Mouse (Mus musculus) thymus, adult 2 months (tissue): ENCODE measurements around the gene Zfp715. TPM values are rescaled to one million over a fixed set of nuclear protein-coding genes. Genes with fewer than 3 reads are reported as not detected.
"Not testable (repeated sequence)": the region's sequence is repeated elsewhere in the genome, so short reads cannot be mapped to it uniquely, and the experiment has no call there.

Experiments
- DNase-seq: peaks from one replicate; pipeline ENCODE4 v3.0.0; 2021
- H3K27ac ChIP-seq: fragments of 200-500 bp; 2 replicates; pipeline ENCODE4 v1.5.1; 2012; ENCODE audit warnings: low read length, control low read depth; ENCODE audit not compliant: control insufficient read depth, insufficient read depth
- H3K27me3 ChIP-seq: fragments of 200-500 bp; 2 replicates; pipeline ENCODE4 v1.6.1; 2012; ENCODE audit warnings: mild to moderate bottlenecking, low read length, moderate library complexity, mixed read lengths; ENCODE audit not compliant: control insufficient read depth, insufficient read depth
- H3K36me3 ChIP-seq: fragments of 200-500 bp; 2 replicates; pipeline ENCODE4 v1.6.1; 2012; ENCODE audit warnings: mild to moderate bottlenecking, low read length, moderate library complexity; ENCODE audit not compliant: control insufficient read depth, insufficient read depth
- H3K4me1 ChIP-seq: fragments of 200-500 bp; replicated peaks from 2 replicates; pipeline ENCODE4 v1.6.1; 2012; ENCODE audit warnings: low read length; ENCODE audit not compliant: control insufficient read depth, insufficient read depth
- H3K4me3 ChIP-seq: fragments of 200-500 bp; 2 replicates; pipeline ENCODE4 v1.5.1; 2012; ENCODE audit warnings: mild to moderate bottlenecking, low read length, control low read depth, moderate library complexity; ENCODE audit not compliant: control insufficient read depth, insufficient read depth
- CTCF ChIP-seq: fragments of 200-500 bp; IDR thresholded peaks from 2 replicates; pipeline ENCODE4 v1.5.1; 2012; ENCODE audit warnings: mild to moderate bottlenecking, control low read depth, low read length, moderate library complexity, borderline replicate concordance; ENCODE audit not compliant: control insufficient read depth, poor library complexity, insufficient read depth; ENCODE audit errors: extremely low read depth
- POLR2A ChIP-seq: fragments of 200-500 bp; IDR thresholded peaks from 2 replicates; pipeline ENCODE4 v1.6.1; 2012; ENCODE audit warnings: mild to moderate bottlenecking, low read length, control low read depth, moderate library complexity; ENCODE audit not compliant: control insufficient read depth, poor library complexity, insufficient read depth; ENCODE audit errors: extremely low read depth
- WGBS: fragments of 180-500 bp; shearing (Covaris S2); methylation state at CpG from one replicate; pipeline ENCODE4 v1.1.7; 2018; 5-methylcytosine and 5-hydroxymethylcytosine counted together
- polyA plus RNA-seq: library from polyadenylated mRNA; depleted of rRNA; stranded (reverse); fragments of >200 nt; gene quantifications from 2 replicates; pipeline ENCODE4 v1.2.3, GENCODE M21; 2012

Gene Zfp715
- polyA plus RNA-seq, 1 experiment: 6.7 TPM

DNA sequence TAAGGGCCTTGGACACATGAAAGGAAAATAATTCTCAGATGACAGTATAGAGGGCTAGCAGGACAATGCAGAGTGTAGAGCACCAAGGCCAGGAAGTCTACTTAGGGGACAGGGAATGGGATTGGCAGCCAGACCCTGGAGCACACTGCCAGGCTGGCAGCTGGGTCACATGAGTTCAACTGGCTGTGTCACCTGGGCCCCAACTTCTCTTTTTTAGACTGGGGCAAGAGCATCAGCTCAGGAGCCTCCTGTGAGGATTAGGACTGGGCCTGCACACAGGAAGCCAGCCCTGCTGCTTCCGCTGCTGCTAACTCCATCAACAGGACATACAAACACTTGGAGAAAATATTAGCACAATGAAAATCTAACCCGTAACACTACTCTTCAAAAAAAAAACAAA lies 4.0 kb downstream of the Zfp715 start:
- 87% methylated on average over 2 of the region's 2 CpGs for WGBS
- Histone ChIP-seq H3K27ac (no peak overlapping the region), H3K4me1 (0 out of 2 replicates have a peak, but pooled peaks cover 2% of the 10 kb centered on the region), H3K4me3 (no peak overlapping the region), H3K27me3 (no peaks in the 10 kb centered on the region), H3K36me3 (peaks cover 11% of the 10 kb centered on the region; the same call in 1 of the 2 replicates)
- DNase-seq: no peak
- TF ChIP-seq CTCF: no peak

GRCm38 (mm10) chr7:43305235-43305634 lies 7.9 kb downstream of the Zfp715 start:
- H3K27me3 ChIP-seq: no peaks in the 10 kb centered on the region
- TF ChIP-seq CTCF (no peak), POLR2A (no peak)
- H3K4me3 ChIP-seq: no peak overlapping the region
- no peak overlapping the region for H3K27ac ChIP-seq
- 42% methylated on average over 3 of the region's 3 CpGs for WGBS
- no peaks in the 10 kb centered on the region for H3K4me1 ChIP-seq
- peaks cover 26% of the 10 kb centered on the region for H3K36me3 ChIP-seq
- DNase-seq: no peak

- Histone ChIP-seq H3K27ac (no peak overlapping the region), H3K4me3 (no peak overlapping the region), H3K27me3 (no peaks in the 10 kb centered on the region), H3K4me1 (no peaks in the 10 kb centered on the region), H3K36me3 (no peaks in the 10 kb centered on the region)
- TF ChIP-seq CTCF (no peak), POLR2A (no peak)
- WGBS: 95% methylated on average over 3 of the region's 3 CpGs
- no peak for DNase-seq
Observed at GRCm38 (mm10) chr7:43291524-43291923, 21.6 kb downstream of the Zfp715 start.

GRCm38 (mm10) chr7:43282859-43283595 lies 30.1 kb downstream of the Zfp715 start:
- peak; percentile 68 for DNase-seq
- H3K27ac ChIP-seq: no peak overlapping the region
- no peaks in the 10 kb centered on the region for H3K36me3 ChIP-seq
- H3K27me3 ChIP-seq: no peaks in the 10 kb centered on the region
- TF ChIP-seq CTCF (0 out of 2 replicates have a peak, but pooled peaks have one; percentile 34), POLR2A (no peak)
- no peak overlapping the region for H3K4me3 ChIP-seq
- 13% methylated on average over 18 of the region's 18 CpGs for WGBS
- no peaks in the 10 kb centered on the region for H3K4me1 ChIP-seq

GRCm38 (mm10) chr7:43282459-43282858 lies 30.6 kb downstream of the Zfp715 start:
- no peak overlapping the region for H3K4me3 ChIP-seq
- H3K27me3 ChIP-seq: no peaks in the 10 kb centered on the region
- no peaks in the 10 kb centered on the region for H3K36me3 ChIP-seq
- no peak for DNase-seq
- H3K27ac ChIP-seq: no peak overlapping the region
- WGBS: 82% methylated on average over 3 of the region's 3 CpGs
- no peaks in the 10 kb centered on the region for H3K4me1 ChIP-seq
- TF ChIP-seq CTCF (no peak), POLR2A (no peak)

DNA sequence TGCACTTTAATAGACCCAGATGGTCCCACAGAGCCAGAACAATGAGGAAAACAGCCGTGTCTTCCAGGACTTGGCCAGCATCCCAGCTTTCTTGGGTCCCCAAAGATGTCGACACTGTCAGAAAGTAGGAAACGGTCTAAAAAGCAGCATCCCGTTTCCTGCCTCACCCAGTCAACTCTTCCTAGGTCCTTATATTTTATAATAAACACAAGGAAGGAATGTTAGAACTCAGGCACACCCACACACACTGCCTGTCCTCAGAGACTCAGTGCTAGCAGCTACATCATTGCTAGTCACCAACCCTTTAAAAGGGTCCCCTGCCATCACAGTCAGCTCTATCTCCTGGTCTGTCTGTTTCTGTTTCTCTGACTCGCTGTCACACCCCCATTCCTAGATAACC lies 35.7 kb downstream of the Zfp715 start:
- no peak for DNase-seq
- Histone ChIP-seq H3K4me1 (no peaks in the 10 kb centered on the region), H3K27me3 (no peaks in the 10 kb centered on the region), H3K36me3 (no peaks in the 10 kb centered on the region), H3K4me3 (no peak overlapping the region), H3K27ac (no peak overlapping the region)
- 68% methylated on average over 5 of the region's 5 CpGs for WGBS
- TF ChIP-seq POLR2A: no peak
- no peak for TF ChIP-seq CTCF

DNA sequence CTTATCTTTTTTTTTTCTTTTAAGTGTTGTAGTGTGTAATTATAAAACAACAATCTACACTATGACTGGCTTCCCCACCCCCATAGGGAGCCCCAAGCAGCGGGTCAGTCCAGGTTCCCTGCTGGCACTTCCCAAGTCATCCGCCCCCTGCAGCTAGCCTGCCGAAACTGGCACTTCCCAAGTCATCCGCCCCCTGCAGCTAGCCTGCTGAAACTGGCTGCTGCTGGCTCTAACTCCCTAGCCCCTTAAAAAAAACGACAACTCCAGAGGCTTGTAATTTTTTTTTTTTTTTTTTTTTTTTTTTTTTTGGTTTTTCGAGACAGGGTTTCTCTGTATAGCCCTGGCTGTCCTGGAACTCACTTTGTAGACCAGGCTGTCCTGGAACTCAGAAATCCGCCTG lies 36.9 kb downstream of the Zfp715 start:
- H3K27ac ChIP-seq: not testable (repeated sequence)
- 65% methylated on average over 7 of the region's 7 CpGs for WGBS

More for the DNA sequence above, 36.9 kb downstream of the Zfp715 start:
- H3K4me1 ChIP-seq, H3K27me3 ChIP-seq, H3K36me3 ChIP-seq, H3K4me3 ChIP-seq, DNase-seq: not testable (repeated sequence)
